Mouse (Mus musculus) midbrain, embryonic 14.5 days (tissue): ENCODE results near the gene Mxra8. TPM values are rescaled to one million over a fixed set of nuclear protein-coding genes. Genes with fewer than 3 reads are reported as not detected.

Source experiments
- ATAC-seq: fragments of 200-750 bp; cut with Nextera tagmentation; 2 replicates; pipeline ENCODE4 v1.8.0; 2017; ENCODE audit warnings: moderate number of reproducible peaks, moderate library complexity; ENCODE audit not compliant: low FRiP score, low TSS enrichment
- DNase-seq: peaks from one replicate; pipeline ENCODE4 v3.0.0-alpha.2; 2015
- H3K27ac ChIP-seq: fragments of 300-500 bp; sonication (generic); replicated peaks from 2 replicates; pipeline ENCODE4 v1.5.1; 2014; ENCODE audit warnings: mild to moderate bottlenecking, low read depth, low read length, moderate library complexity
- H3K27me3 ChIP-seq: fragments of 300-500 bp; sonication (generic); 2 replicates; pipeline ENCODE4 v1.6.1; 2014; ENCODE audit warnings: low read length, control low read depth, mixed read lengths; ENCODE audit not compliant: control insufficient read depth, insufficient read depth
- H3K36me3 ChIP-seq: fragments of 300-500 bp; sonication (generic); 2 replicates; pipeline ENCODE4 v1.6.1; 2014; ENCODE audit warnings: low read length, control low read depth; ENCODE audit not compliant: control insufficient read depth, insufficient read depth
- H3K4me1 ChIP-seq: fragments of 300-500 bp; sonication (generic); 2 replicates; pipeline ENCODE4 v1.6.1; 2014; ENCODE audit warnings: mild to moderate bottlenecking, antibody characterized with exemption, low read length, control low read depth; ENCODE audit not compliant: control insufficient read depth, insufficient read depth
- H3K4me2 ChIP-seq: fragments of 300-500 bp; sonication (generic); 2 replicates; pipeline ENCODE4 v1.6.1; 2014; ENCODE audit warnings: mild to moderate bottlenecking, low read length, moderate library complexity
- H3K4me3 ChIP-seq: fragments of 300-500 bp; sonication (generic); replicated peaks from 2 replicates; pipeline ENCODE4 v1.5.1; 2014; ENCODE audit warnings: low read depth, low read length
- H3K9ac ChIP-seq: fragments of 300-500 bp; sonication (generic); replicated peaks from 2 replicates; pipeline ENCODE4 v1.6.1; 2014; ENCODE audit warnings: mild to moderate bottlenecking, low read length, moderate library complexity
- H3K9me3 ChIP-seq: fragments of 300-500 bp; sonication (generic); 2 replicates; pipeline ENCODE4 v1.6.1; 2016; ENCODE audit warnings: low read length, control low read depth, mixed read lengths; ENCODE audit not compliant: control insufficient read depth
- WGBS: fragments of 180-500 bp; shearing (Covaris S2); extraction: QIAGEN DNeasy Blood & Tissue Kit; methylation state at CpG from one replicate; pipeline ENCODE4 v1.1.7; 2014; 5-methylcytosine and 5-hydroxymethylcytosine counted together
- polyA plus RNA-seq: library from polyadenylated mRNA; unstranded; fragments of >200 nt; fragmentation: Nextera tagmentation; extraction: Ambion mirVana; gene quantifications from 2 replicates; pipeline ENCODE4 v1.2.1, GENCODE M21; 2014

The Mxra8 gene
- polyA plus RNA-seq: 6.0 and 17.5 TPM in 2 replicates

GRCm38 (mm10) chr4:155839483-155839910, at the start of gene Mxra8:
TSS of gene Mxra8 (plus strand) at chr4:155839680.
- no peaks in the 10 kb centered on the region; the same call in none of the 2 replicates for H3K27me3 ChIP-seq
- H3K36me3 ChIP-seq: no peaks in the 10 kb centered on the region
- peak within 1 kb of the TSS; percentile 49 for H3K4me2 ChIP-seq
- no peaks in the 10 kb centered on the region for H3K9me3 ChIP-seq
- peaks cover 10% of the 10 kb centered on the region; the same call in 1 of the 2 replicates for H3K4me1 ChIP-seq
- DNase-seq: peak; percentile 36
- peak within 1 kb of the TSS; percentile 24 for H3K4me3 ChIP-seq
- 2% methylated on average over 16 of the region's 16 CpGs for WGBS
- H3K27ac ChIP-seq: no peak within 1 kb of the TSS
- ATAC-seq: 0 out of 2 replicates have a peak, but pooled peaks have one; percentile 56
- peak within 1 kb of the TSS; percentile 26; the same call in 1 of the 2 replicates for H3K9ac ChIP-seq

- H3K36me3 ChIP-seq: no peaks in the 10 kb centered on the region
- H3K4me1 ChIP-seq: no peaks in the 10 kb centered on the region
- H3K9me3 ChIP-seq: no peaks in the 10 kb centered on the region
- ATAC-seq: no peak
- H3K4me3 ChIP-seq: no peak within 1 kb of the TSS
- H3K4me2 ChIP-seq: no peak within 1 kb of the TSS
- no peak within 1 kb of the TSS for H3K9ac ChIP-seq
- H3K27me3 ChIP-seq: no peaks in the 10 kb centered on the region
- 77% methylated on average over 3 of the region's 3 CpGs for WGBS
- DNase-seq: no peak
- no peak within 1 kb of the TSS for H3K27ac ChIP-seq
These were observed 49.4 kb upstream of the Mxra8 start, which contains the start of gene Ankrd65 for GRCm38 (mm10) chr4:155790021-155790489. TSS of gene Ankrd65 (plus strand) at chr4:155790439.

GRCm38 (mm10) chr4:155790650-155791161, 48.8 kb upstream of the Mxra8 start:
- no peak for ATAC-seq
- no peak overlapping the region for H3K9ac ChIP-seq
- 69% methylated on average over 3 of the region's 3 CpGs for WGBS
- no peaks in the 10 kb centered on the region for H3K4me1 ChIP-seq
- H3K9me3 ChIP-seq: no peaks in the 10 kb centered on the region
- no peak for DNase-seq
- no peak overlapping the region for H3K27ac ChIP-seq
- H3K4me2 ChIP-seq: no peak overlapping the region
- H3K4me3 ChIP-seq: no peak overlapping the region
- H3K36me3 ChIP-seq: no peaks in the 10 kb centered on the region
- H3K27me3 ChIP-seq: no peaks in the 10 kb centered on the region

GRCm38 (mm10) chr4:155791240-155791933, 48.1 kb upstream of the Mxra8 start:
- H3K27me3 ChIP-seq: no peaks in the 10 kb centered on the region
- 77% methylated on average over 24 of the region's 24 CpGs for WGBS
- no peaks in the 10 kb centered on the region for H3K4me1 ChIP-seq
- no peaks in the 10 kb centered on the region for H3K9me3 ChIP-seq
- no peak overlapping the region for H3K4me2 ChIP-seq
- no peak overlapping the region for H3K4me3 ChIP-seq
- ATAC-seq: no peak
- H3K36me3 ChIP-seq: no peaks in the 10 kb centered on the region
- no peak for DNase-seq
- no peak overlapping the region for H3K9ac ChIP-seq
- no peak overlapping the region for H3K27ac ChIP-seq

- Histone ChIP-seq H3K9ac (no peak overlapping the region), H3K4me1 (no peaks in the 10 kb centered on the region), H3K36me3 (no peaks in the 10 kb centered on the region), H3K9me3 (no peaks in the 10 kb centered on the region), H3K4me3 (no peak overlapping the region), H3K4me2 (no peak overlapping the region), H3K27ac (no peak overlapping the region), H3K27me3 (no peaks in the 10 kb centered on the region)
- no peak for DNase-seq
- ATAC-seq: no peak
- 77% methylated on average over 2 of the region's 2 CpGs for WGBS
These were observed 45.8 kb upstream of the Mxra8 start for GRCm38 (mm10) chr4:155793730-155794129.

GRCm38 (mm10) chr4:155802075-155802474, 37.4 kb upstream of the Mxra8 start:
- Histone ChIP-seq H3K4me1 (peaks cover 11% of the 10 kb centered on the region; the same call in 1 of the 2 replicates), H3K27me3 (no peaks in the 10 kb centered on the region), H3K9me3 (no peaks in the 10 kb centered on the region), H3K27ac (no peak overlapping the region), H3K4me2 (no peak overlapping the region), H3K36me3 (peaks cover 17% of the 10 kb centered on the region), H3K4me3 (no peak overlapping the region), H3K9ac (no peak overlapping the region)
- ATAC-seq (no peak), DNase-seq (no peak)
- 95% methylated on average over 1 of the region's 1 CpGs for WGBS

- DNase-seq (peak; percentile 27), ATAC-seq (no peak; the same call in 1 of the 2 replicates)
- no peaks in the 10 kb centered on the region for H3K27me3 ChIP-seq
- peaks cover 11% of the 10 kb centered on the region; the same call in 1 of the 2 replicates for H3K4me1 ChIP-seq
- peak within 1 kb of the TSS; percentile 95 for H3K4me3 ChIP-seq
- peaks cover 23% of the 10 kb centered on the region for H3K36me3 ChIP-seq
- no peaks in the 10 kb centered on the region for H3K9me3 ChIP-seq
- peak within 1 kb of the TSS; percentile 65 for H3K4me2 ChIP-seq
- WGBS: 7% methylated on average over 12 of the region's 12 CpGs
- H3K27ac ChIP-seq: peak within 1 kb of the TSS; percentile 77; the same call in 1 of the 2 replicates
- peak within 1 kb of the TSS; percentile 79 for H3K9ac ChIP-seq
These were observed 36.6 kb upstream of the Mxra8 start, which contains the start of gene Mrpl20 for GRCm38 (mm10) chr4:155802741-155803339. TSS of gene Mrpl20 (plus strand) at chr4:155802878.

GRCm38 (mm10) chr4:155803340-155804041, 36.0 kb upstream of the Mxra8 start:
- Histone ChIP-seq H3K4me2 (peak overlapping the region; percentile 65), H3K4me1 (peaks cover 11% of the 10 kb centered on the region; the same call in 1 of the 2 replicates), H3K27me3 (no peaks in the 10 kb centered on the region), H3K9me3 (no peaks in the 10 kb centered on the region), H3K4me3 (peak overlapping the region; percentile 95), H3K36me3 (peaks cover 30% of the 10 kb centered on the region), H3K27ac (peak overlapping the region; percentile 77; the same call in 1 of the 2 replicates), H3K9ac (peak overlapping the region; percentile 79)
- peak; percentile 97 for DNase-seq
- peak; percentile 96 for ATAC-seq
- under 1% methylated on average over 58 of the region's 58 CpGs for WGBS
